Mouse (Mus musculus): ENCODE data around the gene Arhgap45. TPM values are rescaled to one million over a fixed set of nuclear protein-coding genes. Genes with fewer than 3 reads are reported as not detected.
A peak's percentile ranks its signal among the peaks of the same experiment; 100 is the strongest.

Gene Arhgap45
- polyA plus RNA-seq, 1 experiment from 2014 or later = 4.7 TPM

DNA sequence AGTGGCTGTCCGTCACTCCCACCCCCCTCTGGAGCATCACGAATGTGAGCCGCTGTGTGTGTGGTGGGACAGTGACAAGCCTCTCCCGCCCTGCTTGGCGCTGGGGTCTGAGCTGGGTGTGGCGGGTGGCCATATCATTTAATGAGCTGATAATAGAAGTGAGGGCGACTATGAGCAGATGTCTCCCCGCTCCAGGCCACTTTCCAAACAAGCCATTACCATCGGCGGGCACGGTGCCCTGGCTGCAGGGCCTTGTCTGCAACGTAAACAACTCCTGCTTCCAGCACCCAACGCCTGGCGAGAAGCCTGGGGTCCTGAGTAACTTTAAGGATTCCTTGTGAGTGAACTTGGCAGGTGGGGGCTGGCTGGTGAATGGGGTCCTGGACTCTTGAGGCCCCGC lies 18.6 kb upstream of the Arhgap45 start:
- H3K27ac ChIP-seq = peak overlapping the region; percentile 42; the same call in 1 of the 2 replicates
- no peak; the same call in 1 of the 2 replicates for ATAC-seq (replicated peaks; ENCODE audit: insufficient number of reproducible peaks, insufficient read depth, low FRiP score, low read depth)

DNA sequence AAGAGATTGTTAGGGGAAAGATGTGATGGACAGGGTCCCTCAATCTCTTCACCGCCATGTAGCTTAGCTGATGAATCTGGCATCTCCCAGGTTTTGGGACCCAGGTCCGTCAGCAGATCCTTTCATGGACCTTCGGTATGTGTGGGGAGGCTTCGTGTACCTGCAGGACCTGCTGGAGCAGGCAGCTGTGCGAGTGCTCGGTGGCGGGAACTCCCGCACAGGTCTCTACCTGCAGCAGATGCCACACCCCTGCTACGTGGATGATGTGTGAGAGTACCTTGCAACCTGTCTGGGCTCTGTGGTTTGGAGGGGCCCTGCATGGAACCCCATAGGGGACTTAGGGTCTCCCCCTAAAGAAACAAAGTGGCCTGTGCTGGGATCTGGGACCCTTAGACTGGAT lies 14.5 kb upstream of the Arhgap45 start:
- Histone ChIP-seq H3K9ac (no peak overlapping the region), H3K4me2 (no peak overlapping the region), H3K4me3 (no peak overlapping the region), H3K9me3 (replicated peaks) (no peaks in the 10 kb centered on the region), H3K4me1 (replicated peaks) (peaks cover 27% of the 10 kb centered on the region), H3K27me3 (peaks cover 15% of the 10 kb centered on the region), H3K27ac (no peak overlapping the region), H3K36me3 (no peaks in the 10 kb centered on the region)
- ATAC-seq (replicated peaks; ENCODE audit: insufficient number of reproducible peaks, insufficient read depth, low FRiP score, low read depth) = no peak
- 82% methylated on average over 9 of the region's 9 CpGs for WGBS

More for the DNA sequence above, 18.6 kb upstream of the Arhgap45 start:
- Histone ChIP-seq H3K9me3 (replicated peaks) (no peaks in the 10 kb centered on the region), H3K27me3 (peaks cover 10% of the 10 kb centered on the region), H3K4me3 (peak overlapping the region; percentile 59), H3K36me3 (peaks cover 30% of the 10 kb centered on the region), H3K4me1 (replicated peaks) (peaks cover 33% of the 10 kb centered on the region), H3K9ac (no peak overlapping the region), H3K4me2 (peak overlapping the region; percentile 82)
- 9% methylated on average over 15 of the region's 15 CpGs for WGBS

DNA sequence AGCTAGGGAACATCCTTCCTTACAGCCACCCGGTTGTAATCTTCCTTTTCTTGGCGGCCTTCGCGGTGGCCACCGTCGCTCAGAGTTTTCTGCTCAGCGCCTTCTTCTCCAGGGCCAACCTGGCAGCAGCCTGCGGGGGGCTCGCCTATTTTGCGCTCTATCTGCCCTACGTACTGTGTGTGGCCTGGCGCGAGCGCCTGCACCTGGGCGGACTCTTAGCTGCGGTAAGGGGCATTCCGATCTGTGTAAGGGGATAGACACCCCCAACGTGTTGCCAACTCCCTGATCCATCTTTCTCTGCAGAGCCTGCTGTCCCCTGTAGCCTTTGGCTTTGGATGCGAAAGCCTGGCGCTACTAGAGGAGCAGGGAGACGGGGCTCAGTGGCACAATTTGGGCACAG lies 13.6 kb upstream of the Arhgap45 start:
- Histone ChIP-seq H3K27ac (no peak overlapping the region), H3K27me3 (peaks cover 15% of the 10 kb centered on the region), H3K9ac (no peak overlapping the region), H3K9me3 (replicated peaks) (no peaks in the 10 kb centered on the region), H3K4me3 (no peak overlapping the region), H3K4me1 (replicated peaks) (peaks cover 18% of the 10 kb centered on the region), H3K36me3 (no peaks in the 10 kb centered on the region), H3K4me2 (no peak overlapping the region)
- 30% methylated on average over 21 of the region's 21 CpGs for WGBS
- ATAC-seq (replicated peaks; ENCODE audit: insufficient number of reproducible peaks, insufficient read depth, low FRiP score, low read depth) = no peak

DNA sequence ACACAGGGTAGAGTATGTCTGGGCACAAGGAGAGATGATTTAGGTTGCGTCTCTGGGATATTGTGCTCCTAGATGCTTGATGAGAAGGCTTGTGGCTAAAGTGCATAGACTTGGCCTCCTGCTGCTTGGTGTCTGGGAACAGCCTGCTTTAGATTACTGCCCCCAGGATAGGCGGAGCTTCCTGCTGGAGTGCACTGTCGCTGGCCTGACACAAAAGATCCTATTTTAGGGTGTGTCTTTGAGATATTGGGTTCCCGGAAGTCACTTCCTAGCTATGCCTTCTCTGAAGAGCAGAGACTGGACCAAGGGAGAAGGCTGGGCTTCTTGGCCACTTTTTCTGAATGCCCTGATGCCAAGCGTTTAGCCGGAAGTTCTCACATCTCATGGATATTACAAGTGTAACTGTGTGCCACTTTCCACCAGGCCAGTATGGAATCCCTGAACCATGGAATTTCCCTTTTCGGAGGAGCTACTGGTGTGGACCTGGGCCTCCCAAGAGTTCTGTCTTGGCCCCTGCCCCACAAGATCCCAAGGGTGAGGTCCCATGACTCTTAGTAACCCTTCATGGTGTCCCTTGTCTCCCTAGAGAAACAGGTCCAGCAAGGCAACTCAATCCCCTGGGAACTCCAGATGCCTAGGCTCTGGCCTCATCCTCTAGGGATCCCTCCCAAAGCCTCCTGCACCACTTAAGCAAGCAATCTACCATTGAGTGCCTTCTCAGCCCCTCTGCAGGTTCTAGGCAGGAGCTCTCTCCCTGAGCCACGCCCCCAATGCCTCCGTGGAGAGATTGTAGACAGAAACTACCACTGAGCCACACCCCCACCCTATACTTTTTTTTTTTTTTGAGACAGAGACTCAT lies 12.8 kb upstream of the Arhgap45 start:
- Histone ChIP-seq H3K4me2 (no peak overlapping the region), H3K9ac (no peak overlapping the region)
- no peak for ATAC-seq (replicated peaks; ENCODE audit: insufficient number of reproducible peaks, insufficient read depth, low FRiP score, low read depth)

DNA sequence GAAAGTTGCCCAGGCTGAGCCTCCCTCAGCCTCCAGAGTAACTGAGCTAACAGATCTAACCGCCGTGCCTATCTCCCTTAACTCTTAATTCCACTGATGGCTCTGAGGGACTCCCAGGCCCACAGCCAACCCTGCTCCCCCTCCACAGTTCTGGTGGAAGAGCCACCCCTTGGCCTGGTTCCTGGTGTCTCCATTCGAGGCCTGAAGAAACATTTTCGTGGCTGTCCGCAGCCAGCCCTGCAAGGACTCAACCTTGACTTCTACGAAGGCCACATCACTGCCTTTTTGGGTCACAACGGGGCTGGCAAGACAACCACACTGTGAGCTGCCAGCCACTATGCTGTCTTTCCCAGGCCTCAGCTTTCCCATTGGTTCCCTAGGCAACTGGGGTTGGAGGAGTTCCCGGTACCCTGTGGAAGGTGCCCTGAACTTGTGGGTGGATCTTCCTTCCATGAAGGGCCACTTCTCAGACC lies 12.2 kb upstream of the Arhgap45 start:
- WGBS = 74% methylated on average over 8 of the region's 8 CpGs
- Histone ChIP-seq H3K4me1 (replicated peaks) (peaks cover 11% of the 10 kb centered on the region), H3K36me3 (0 out of 2 replicates have a peak, but pooled peaks cover 4% of the 10 kb centered on the region), H3K27me3 (peaks cover 15% of the 10 kb centered on the region), H3K27ac (no peak overlapping the region), H3K4me3 (no peak overlapping the region), H3K9me3 (replicated peaks) (no peaks in the 10 kb centered on the region), H3K9ac (no peak overlapping the region), H3K4me2 (no peak overlapping the region)
- ATAC-seq (replicated peaks; ENCODE audit: insufficient number of reproducible peaks, insufficient read depth, low FRiP score, low read depth) = no peak

More for the DNA sequence above, 12.8 kb upstream of the Arhgap45 start:
- Histone ChIP-seq H3K4me1 (replicated peaks) (peaks cover 11% of the 10 kb centered on the region), H3K36me3 (no peaks in the 10 kb centered on the region), H3K9me3 (replicated peaks) (no peaks in the 10 kb centered on the region), H3K27me3 (peaks cover 15% of the 10 kb centered on the region), H3K4me3 (no peak overlapping the region), H3K27ac (no peak overlapping the region)
- WGBS = 55% methylated on average over 9 of the region's 9 CpGs

DNA sequence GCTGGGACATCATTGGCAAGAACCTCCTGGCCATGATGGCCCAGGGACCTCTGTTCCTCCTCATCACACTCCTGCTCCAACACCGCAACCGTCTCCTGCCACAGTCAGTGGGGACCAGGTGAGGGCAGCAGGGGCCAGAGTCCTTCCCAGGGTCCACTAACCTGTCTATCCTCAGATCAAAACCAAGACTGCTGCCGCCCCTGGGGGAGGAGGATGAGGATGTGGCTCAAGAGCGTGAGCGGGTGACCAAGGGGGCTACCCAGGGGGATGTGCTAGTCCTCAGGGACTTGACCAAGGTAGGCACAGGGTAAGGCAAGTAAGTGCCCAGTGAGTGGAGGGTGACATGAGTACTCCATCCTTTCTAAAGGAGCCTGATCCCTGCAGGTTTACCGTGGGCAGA lies 4.7 kb upstream of the Arhgap45 start:
- no peak overlapping the region for H3K27ac ChIP-seq
- H3K36me3 ChIP-seq = peaks cover 29% of the 10 kb centered on the region
- ATAC-seq (replicated peaks; ENCODE audit: insufficient number of reproducible peaks, insufficient read depth, low FRiP score, low read depth) = no peak
- H3K9ac ChIP-seq = no peak overlapping the region
- H3K4me2 ChIP-seq = no peak overlapping the region
- peaks cover 9% of the 10 kb centered on the region for H3K4me1 ChIP-seq (replicated peaks)
- no peak overlapping the region for H3K4me3 ChIP-seq
- H3K9me3 ChIP-seq (replicated peaks) = 0 out of 2 replicates have a peak, but pooled peaks cover 8% of the 10 kb centered on the region
- WGBS = 86% methylated on average over 6 of the region's 6 CpGs
- H3K27me3 ChIP-seq = peaks cover 36% of the 10 kb centered on the region

DNA sequence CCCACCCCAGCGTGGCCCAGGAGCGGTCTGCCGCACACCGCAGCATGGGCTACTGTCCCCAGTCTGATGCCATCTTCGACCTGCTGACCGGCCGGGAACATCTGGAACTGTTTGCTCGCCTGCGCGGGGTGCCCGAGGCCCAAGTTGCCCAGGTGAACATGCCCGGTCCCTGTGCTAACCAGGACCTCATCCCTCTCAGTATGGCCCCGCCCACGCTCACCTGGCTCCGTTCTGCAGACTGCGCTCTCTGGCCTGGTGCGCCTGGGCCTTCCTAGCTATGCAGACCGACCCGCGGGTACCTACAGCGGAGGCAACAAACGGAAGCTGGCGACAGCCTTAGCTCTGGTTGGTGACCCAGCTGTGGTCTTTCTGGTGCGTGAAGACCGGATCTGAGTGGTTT lies 2.8 kb upstream of the Arhgap45 start:
- Histone ChIP-seq H3K27ac (no peak overlapping the region), H3K36me3 (peaks cover 29% of the 10 kb centered on the region), H3K4me3 (no peak overlapping the region), H3K9ac (no peak overlapping the region), H3K4me2 (no peak overlapping the region), H3K4me1 (replicated peaks) (peaks cover 10% of the 10 kb centered on the region), H3K27me3 (peaks cover 39% of the 10 kb centered on the region), H3K9me3 (replicated peaks) (0 out of 2 replicates have a peak, but pooled peaks cover 8% of the 10 kb centered on the region)
- WGBS = 48% methylated on average over 25 of the region's 25 CpGs
- ATAC-seq (replicated peaks; ENCODE audit: insufficient number of reproducible peaks, insufficient read depth, low FRiP score, low read depth) = no peak

DNA sequence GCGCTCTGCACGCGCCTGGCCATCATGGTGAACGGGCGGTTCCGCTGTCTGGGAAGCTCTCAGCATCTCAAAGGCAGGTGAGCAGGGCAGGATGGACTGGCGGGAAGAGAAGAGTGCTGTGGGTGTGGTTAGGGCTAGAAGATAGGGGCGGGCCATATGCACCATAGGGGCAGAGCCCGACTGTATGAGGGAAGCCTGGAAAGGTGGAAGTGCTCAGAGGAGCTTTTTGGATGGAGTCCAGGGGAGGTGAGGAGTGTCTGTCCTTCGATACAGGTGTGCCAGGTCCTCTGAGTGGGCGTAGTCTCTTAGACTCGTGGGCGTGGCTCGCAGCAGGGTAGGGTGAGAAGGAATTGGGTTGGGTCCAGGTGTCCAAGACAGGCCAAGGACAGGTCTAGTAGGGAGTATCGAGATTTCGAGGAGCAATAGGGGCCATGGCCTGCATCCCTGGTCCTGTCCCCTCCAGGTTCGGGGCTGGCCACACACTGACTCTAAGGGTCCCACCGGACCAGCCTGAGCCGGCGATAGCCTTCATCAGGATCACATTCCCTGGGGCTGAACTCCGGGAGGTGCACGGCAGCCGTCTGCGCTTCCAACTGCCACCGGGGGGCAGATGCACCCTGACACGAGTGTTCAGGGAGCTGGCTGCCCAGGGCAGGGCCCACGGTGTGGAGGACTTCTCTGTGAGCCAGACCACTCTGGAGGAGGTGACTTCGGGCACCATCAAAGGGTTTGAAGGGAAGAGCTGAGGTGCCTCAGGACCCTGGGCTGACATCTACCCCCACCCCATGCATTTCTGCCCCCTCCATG lies 1.8 kb upstream of the Arhgap45 start:
- peaks cover 21% of the 10 kb centered on the region for H3K36me3 ChIP-seq
- no peak overlapping the region for H3K4me2 ChIP-seq
- H3K27me3 ChIP-seq = peaks cover 39% of the 10 kb centered on the region
- no peak for ATAC-seq (replicated peaks; ENCODE audit: insufficient number of reproducible peaks, insufficient read depth, low FRiP score, low read depth)
- no peak overlapping the region for H3K9ac ChIP-seq
- 0 out of 2 replicates have a peak, but pooled peaks cover 8% of the 10 kb centered on the region for H3K9me3 ChIP-seq (replicated peaks)
- peaks cover 21% of the 10 kb centered on the region for H3K4me1 ChIP-seq (replicated peaks)
- no peak overlapping the region for H3K27ac ChIP-seq
- 30% methylated on average over 28 of the region's 28 CpGs for WGBS
- no peak overlapping the region for H3K4me3 ChIP-seq

DNA sequence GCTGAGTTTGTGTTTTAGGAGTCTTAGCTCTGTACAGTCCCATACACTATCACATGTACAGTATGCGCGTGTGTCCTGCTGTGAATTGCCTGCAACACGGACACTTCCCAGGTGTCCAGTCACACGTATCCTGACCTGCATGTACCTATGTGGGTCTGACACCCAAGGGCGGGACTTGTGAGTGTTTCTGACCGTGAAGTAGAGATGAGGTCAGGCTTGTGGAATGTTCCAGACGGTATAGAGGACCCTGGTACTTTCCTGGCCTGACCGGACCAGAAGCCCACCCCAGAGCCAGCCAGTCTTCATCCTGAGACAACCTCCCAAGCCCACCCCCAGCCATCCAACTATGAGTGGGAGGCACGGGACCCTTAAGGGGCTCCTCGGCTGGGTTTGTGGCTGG lies 870 bp upstream of the Arhgap45 start:
- 67% methylated on average over 10 of the region's 10 CpGs for WGBS
- Histone ChIP-seq H3K4me2 (no peak overlapping the region), H3K27me3 (peaks cover 39% of the 10 kb centered on the region), H3K27ac (no peak overlapping the region), H3K9me3 (replicated peaks) (0 out of 2 replicates have a peak, but pooled peaks cover 8% of the 10 kb centered on the region), H3K36me3 (peaks cover 12% of the 10 kb centered on the region), H3K4me3 (no peak overlapping the region), H3K9ac (no peak overlapping the region), H3K4me1 (replicated peaks) (peaks cover 29% of the 10 kb centered on the region)
- no peak for ATAC-seq (replicated peaks; ENCODE audit: insufficient number of reproducible peaks, insufficient read depth, low FRiP score, low read depth)

DNA sequence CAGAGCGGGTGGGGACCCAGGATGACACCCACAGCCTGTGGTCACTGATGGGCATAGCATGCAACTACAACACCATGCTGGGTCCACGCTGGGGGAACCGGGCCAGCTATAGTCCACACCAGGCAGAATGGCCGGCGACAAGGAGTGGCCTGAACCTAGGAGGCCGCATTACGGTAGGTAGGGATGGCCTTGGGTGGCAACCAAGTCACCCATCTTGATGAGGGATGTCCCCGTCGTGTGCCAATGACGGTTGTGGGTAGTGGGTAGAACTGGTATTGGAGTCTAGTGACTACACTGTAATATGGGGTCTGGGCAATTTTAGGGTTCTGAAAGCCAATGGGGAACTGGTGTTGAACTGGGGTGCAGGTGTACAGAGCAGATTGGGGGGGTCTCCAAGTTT lies 478 bp downstream of the Arhgap45 start:
- H3K27me3 ChIP-seq = peaks cover 39% of the 10 kb centered on the region
- 0 out of 2 replicates have a peak, but pooled peaks cover under 1% of the 10 kb centered on the region for H3K36me3 ChIP-seq
- H3K4me3 ChIP-seq = peak overlapping the region; percentile 32
- no peak for ATAC-seq (replicated peaks; ENCODE audit: insufficient number of reproducible peaks, insufficient read depth, low FRiP score, low read depth)
- H3K4me1 ChIP-seq (replicated peaks) = peaks cover 30% of the 10 kb centered on the region
- H3K27ac ChIP-seq = peak overlapping the region; percentile 27; the same call in 1 of the 2 replicates
- WGBS = 80% methylated on average over 10 of the region's 10 CpGs
- H3K9me3 ChIP-seq (replicated peaks) = no peaks in the 10 kb centered on the region
- H3K4me2 ChIP-seq = no peak overlapping the region; the same call in 1 of the 2 replicates
- H3K9ac ChIP-seq = no peak overlapping the region

DNA sequence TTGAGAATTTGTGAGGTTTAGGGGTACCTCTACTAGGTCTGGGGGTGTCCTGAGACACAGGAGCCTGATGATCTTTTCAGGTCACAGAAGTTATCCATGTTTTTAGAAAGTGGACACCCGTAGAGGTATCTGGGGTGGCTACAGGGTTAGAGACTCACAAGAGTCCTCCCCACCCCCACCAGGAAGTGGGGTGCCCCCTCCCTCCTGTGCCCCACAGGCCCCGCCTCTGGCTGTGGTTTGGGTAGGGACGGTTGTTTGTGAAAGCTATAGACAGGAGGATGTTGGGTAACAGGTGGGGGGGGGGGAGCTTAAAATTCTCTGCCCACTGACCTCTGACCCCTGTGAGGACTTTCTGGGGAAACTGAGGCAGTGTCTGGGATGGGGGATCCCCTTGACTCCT lies 908 bp downstream of the Arhgap45 start:
- Histone ChIP-seq H3K4me1 (replicated peaks) (peaks cover 30% of the 10 kb centered on the region), H3K4me2 (peak overlapping the region; percentile 30; the same call in 1 of the 2 replicates)
- WGBS = 69% methylated on average over 3 of the region's 3 CpGs

More for the DNA sequence above, 908 bp downstream of the Arhgap45 start:
- no peaks in the 10 kb centered on the region for H3K36me3 ChIP-seq
- H3K9ac ChIP-seq = no peak overlapping the region
- H3K4me3 ChIP-seq = peak overlapping the region; percentile 32; the same call in 1 of the 2 replicates
- no peaks in the 10 kb centered on the region for H3K9me3 ChIP-seq (replicated peaks)
- H3K27me3 ChIP-seq = peaks cover 39% of the 10 kb centered on the region
- H3K27ac ChIP-seq = no peak overlapping the region
- ATAC-seq (replicated peaks; ENCODE audit: insufficient number of reproducible peaks, insufficient read depth, low FRiP score, low read depth) = no peak
